27 mouse cellular contexts compared by ENCODE assay signal in genomic region chr7:28775129-28775528, GRCm38 (mm10). TPM values are rescaled to one million over a fixed set of nuclear protein-coding genes. Genes with fewer than 3 reads are reported as not detected.
DNase-seq lines count a peak whose midpoint lies in the region; TF ChIP-seq lines count a peak whose summit lies in the region.
"Had no signal": no experiment of that assay in that cellular context is flagged by ENCODE, and none has a peak within 500 bp of the region (broad histone marks: within the 10 kb centered on the region; RNA-seq: fewer than 3 reads in every experiment).

No protein-coding gene starts in this region.

- H3K4me3 ChIP-seq in gastrocnemius, adult 2 months: no peak overlapping the region
- H3K4me3 ChIP-seq: embryonic facial prominence, embryonic 12.5 days; forebrain, embryonic 13.5 days; heart, adult 2 months; heart, embryonic 12.5 days; hindbrain, embryonic 10.5 days; hindbrain, embryonic 15.5 days had no signal

- peak overlapping the region; percentile 76 for H3K27ac ChIP-seq in gastrocnemius, adult 2 months
- H3K27ac ChIP-seq: forebrain, embryonic 13.5 days; heart, adult 2 months had no signal

- no peak for TF ChIP-seq POLR2A in brain, embryonic 14.5 days (IDR thresholded peaks at IDR 0.05; ENCODE audit: borderline replicate concordance, extremely low read depth, insufficient read depth, insufficient read length, poor library complexity, severe bottlenecking)

- no peak for TF ChIP-seq CTCF in gastrocnemius, adult 2 months (IDR thresholded peaks at IDR 0.05)
- no peak for TF ChIP-seq CTCF in brain, embryonic 14.5 days (IDR thresholded peaks at IDR 0.05; ENCODE audit: borderline replicate concordance, extremely low read depth, insufficient read depth, insufficient read length)

- DNase-seq in gastrocnemius, adult 2 months: no peak
- DNase-seq in gastrocnemius, postnatal 10 days: no peak
- peak; percentile 71 for DNase-seq in left cerebral cortex, postnatal 4 days
- DNase-seq in left cerebral cortex, postnatal 36 days (ENCODE audit: low spot score in 2 of 2): no peak
- DNase-seq in brain, adult 2 months (ENCODE audit: low read depth, low spot score): peak; percentile 46
- DNase-seq in brain, embryonic 14.5 days (ENCODE audit: low read depth): peak; percentile 36
- DNase-seq in thymus, postnatal 36 days: no peak
- DNase-seq: adrenal gland, adult 2 months; adrenal gland, postnatal 25 days; cerebellum, adult 18-20 months; cerebellum, adult 9-11 months; embryo, embryonic 11 days; forebrain, postnatal 0 days; heart, adult 2 months had no signal

- intact Hi-C loops in gastrocnemius, adult 2 months (cut with DNase I): no loop called here
- intact Hi-C loops in left cerebral cortex, postnatal 4 days (cut with DNase I): no loop called here
- intact Hi-C loops in left cerebral cortex, postnatal 36 days (cut with DNase I): no loop called here

RNA-seq across cellular contexts. Expression of gene Nfkbib, which starts 7.8 kb away (rescaled TPM):
- total RNA-seq in gastrocnemius, adult 2 months (2021): 10 to 100 TPM; 27.1 to 31.3 TPM
- 10 to 100 TPM; 17.4 to 18.2 TPM for total RNA-seq in gastrocnemius, postnatal 10 days (2021)
- 10 to 100 TPM; 35.3 to 35.6 TPM for total RNA-seq in left cerebral cortex, postnatal 4 days (2021)
- 10 to 100 TPM; 34.7 to 38.9 TPM for total RNA-seq in left cerebral cortex, postnatal 36 days (2021)
- 32.7 and 34.7 TPM in 2 replicates for polyA plus RNA-seq in brain, embryonic 14.5 days (2012; rRNA removed)

RNA-seq across cellular contexts. Expression of gene Sirt2, which starts 8.6 kb away (rescaled TPM):
- 10 to 100 TPM; 91.0 to 92.5 TPM for total RNA-seq in gastrocnemius, adult 2 months (2021)
- 10 to 100 TPM; 78.5 to 80.4 TPM for total RNA-seq in gastrocnemius, postnatal 10 days (2021)
- total RNA-seq in left cerebral cortex, postnatal 4 days (2021): 10 to 100 TPM; 91.5 to 99.9 TPM
- 100 to 1,000 TPM; 142 to 169 TPM for total RNA-seq in left cerebral cortex, postnatal 36 days (2021)
- polyA plus RNA-seq in brain, embryonic 14.5 days (2012; rRNA removed): 119 and 125 TPM in 2 replicates

RNA-seq across cellular contexts. Expression of gene Rinl, which starts 13.6 kb away (rescaled TPM):
- total RNA-seq in gastrocnemius, adult 2 months (2021): under 1 TPM; 0.71 to 0.89 TPM
- 1 to 10 TPM in 1 of 2 experiments, under 1 TPM in 1; 0.63 to 1.7 TPM for total RNA-seq in gastrocnemius, postnatal 10 days (2021)
- total RNA-seq in left cerebral cortex, postnatal 4 days (2021): 1 to 10 TPM; 1.5 to 1.6 TPM
- total RNA-seq in left cerebral cortex, postnatal 36 days (2021): 1 to 10 TPM; 2.3 to 3.1 TPM
- 0.90 and 1.1 TPM in 2 replicates for polyA plus RNA-seq in brain, embryonic 14.5 days (2012; rRNA removed)

RNA-seq across cellular contexts. Expression of gene Ccer2, which starts 19.2 kb away (rescaled TPM):
- not detected for total RNA-seq in gastrocnemius, adult 2 months (2021)
- total RNA-seq in gastrocnemius, postnatal 10 days (2021): not detected
- total RNA-seq in left cerebral cortex, postnatal 4 days (2021): under 1 TPM in 1 of 2 experiments, not detected in 1; 0.68 TPM
- 1 to 10 TPM; 1.3 to 2.6 TPM for total RNA-seq in left cerebral cortex, postnatal 36 days (2021)
- polyA plus RNA-seq in brain, embryonic 14.5 days (2012; rRNA removed): 0.33 TPM in 1 of 2 replicates, not detected in the other
- total RNA-seq: adrenal gland, adult 2 months; adrenal gland, postnatal 25 days; common myeloid progenitor, adult 5-6 weeks; ES-E14; forebrain, postnatal 0 days; gastrocnemius, adult 18-20 months; heart, adult 2 months; heart, postnatal 25 days had no signal
- polyA plus RNA-seq: adrenal gland, adult 2 months; forebrain, embryonic 13.5 days; gonadal fat pad, adult 2 months; heart, adult 2 months; heart, embryonic 12.5 days; heart, embryonic 16.5 days; inflammation-experienced regulatory T-cells, adult 6 months; intestine, postnatal 0 days had no signal

RNA-seq across cellular contexts. Expression of gene Hnrnpl, which starts 33.2 kb away (rescaled TPM):
- 100 to 1,000 TPM; 131 to 143 TPM for total RNA-seq in gastrocnemius, adult 2 months (2021)
- 100 to 1,000 TPM; 244 to 291 TPM for total RNA-seq in gastrocnemius, postnatal 10 days (2021)
- total RNA-seq in left cerebral cortex, postnatal 4 days (2021): 100 to 1,000 TPM; 572 to 576 TPM
- 100 to 1,000 TPM; 414 to 415 TPM for total RNA-seq in left cerebral cortex, postnatal 36 days (2021)
- polyA plus RNA-seq in brain, embryonic 14.5 days (2012; rRNA removed): 444 and 451 TPM in 2 replicates

Comparison
In these comparisons a context has a peak if more than half of its experiments do, and no peak if none do; other contexts are left out.
1. DNase-seq: peak in left cerebral cortex, postnatal 4 days (single experiment), brain, adult 2 months (single experiment) and brain, embryonic 14.5 days (single experiment); none in gastrocnemius, adult 2 months (single experiment), gastrocnemius, postnatal 10 days (single experiment), left cerebral cortex, postnatal 36 days (0 of 2) and thymus, postnatal 36 days (0 of 2).